9 mouse cellular contexts compared by ENCODE assay signal in genomic region chr1:135686792-135687510, GRCm38 (mm10). TPM values are rescaled to one million over a fixed set of nuclear protein-coding genes. Genes with fewer than 3 reads are reported as not detected.
DNase-seq lines count a peak whose midpoint lies in the region; ATAC-seq and TF ChIP-seq lines count a peak whose summit lies in the region.
"Had no signal": no experiment of that assay in that cellular context is flagged by ENCODE, and none has a peak within 500 bp of the region (broad histone marks: within the 10 kb centered on the region; RNA-seq: fewer than 3 reads in every experiment).

No protein-coding gene starts in this region.

- no peak for TF ChIP-seq CTCF in bone marrow macrophage, adult 2 months (IDR thresholded peaks at IDR 0.05; ENCODE audit: low read depth, low read length)
- peak; percentile 25; the same call in 1 of the 2 replicates for TF ChIP-seq CTCF in lung, postnatal 0 days (IDR thresholded peaks at IDR 0.05)
- TF ChIP-seq CTCF in small intestine, adult 2 months (IDR thresholded peaks at IDR 0.05; ENCODE audit: extremely low read depth, insufficient read length, insufficient replicate concordance, low read depth, low read length): no peak

- peak overlapping the region; percentile 62 for H3K9ac ChIP-seq in lung, postnatal 0 days (replicated peaks; ENCODE audit: low read depth)

- peak overlapping the region; percentile 81 for H3K4me2 ChIP-seq in lung, postnatal 0 days (replicated peaks; ENCODE audit: low read depth, low read length)

- H3K36me3 ChIP-seq in lung, postnatal 0 days (ENCODE audit: insufficient read depth, low read length): no peaks in the 10 kb centered on the region
- no peaks in the 10 kb centered on the region for H3K36me3 ChIP-seq in small intestine, adult 2 months (ENCODE audit: control insufficient read depth, insufficient read depth, low read length)
- H3K36me3 ChIP-seq: G1E had no signal

- H3K27me3 ChIP-seq in lung, postnatal 0 days (replicated peaks; ENCODE audit: insufficient read depth, low read length): no peaks in the 10 kb centered on the region
- peaks cover 11% of the 10 kb centered on the region for H3K27me3 ChIP-seq in small intestine, adult 2 months (ENCODE audit: control insufficient read depth, insufficient read depth, low read length)

- no peak for TF ChIP-seq POLR2A in bone marrow macrophage, adult 2 months (IDR thresholded peaks at IDR 0.05; ENCODE audit: borderline replicate concordance, low read depth, low read length)
- TF ChIP-seq POLR2A in small intestine, adult 2 months (IDR thresholded peaks at IDR 0.05; ENCODE audit: low read depth, low read length): no peak; the same call in 1 of the 2 replicates

- WGBS in lung, postnatal 0 days: under 1% methylated on average over 19 of the region's 19 CpGs
- WGBS in small intestine, adult 2 months: under 1% methylated on average over 19 of the region's 19 CpGs

- H3K4me1 ChIP-seq in bone marrow macrophage, adult 2 months (ENCODE audit: control insufficient read depth, insufficient read depth, low read length): peaks cover 56% of the 10 kb centered on the region
- peaks cover 23% of the 10 kb centered on the region for H3K4me1 ChIP-seq in lung, postnatal 0 days (ENCODE audit: insufficient read depth, low read depth, low read length)
- peaks cover 11% of the 10 kb centered on the region; the same call in 1 of the 2 replicates for H3K4me1 ChIP-seq in small intestine, adult 2 months (ENCODE audit: control insufficient read depth, insufficient read depth, insufficient read length, low read length)

- peak overlapping the region; percentile 73 for H3K27ac ChIP-seq in bone marrow macrophage, adult 2 months (ENCODE audit: insufficient read depth, low read depth, low read length)
- peak overlapping the region; percentile 89 for H3K27ac ChIP-seq in lung, postnatal 0 days (ENCODE audit: low read length)
- peak overlapping the region; percentile 22; the same call in 1 of the 2 replicates for H3K27ac ChIP-seq in small intestine, adult 2 months (ENCODE audit: insufficient read depth, low read depth, low read length)

- peak overlapping the region; percentile 90 for H3K4me3 ChIP-seq in bone marrow macrophage, adult 2 months (ENCODE audit: insufficient read depth, low read length)
- peak overlapping the region; percentile 69 for H3K4me3 ChIP-seq in lung, postnatal 0 days (ENCODE audit: low read depth, low read length)
- peak overlapping the region; percentile 54 for H3K4me3 ChIP-seq in small intestine, adult 2 months (ENCODE audit: low read depth, low read length)

- TF ChIP-seq EP300 in lung, postnatal 0 days (IDR thresholded peaks at IDR 0.05): peak; percentile 83

- no peaks in the 10 kb centered on the region for H3K9me3 ChIP-seq in lung, postnatal 0 days (ENCODE audit: low read length)
- H3K9me3 ChIP-seq: G1E had no signal

- peak; percentile 46 for ATAC-seq in lung, postnatal 0 days

- DNase-seq in cerebellum, postnatal 14 days: peak; percentile 66 to 79
- DNase-seq in cerebellum, adult 8-10 months: no peak
- peak; percentile 80 for DNase-seq in heart, adult 8-10 months (ENCODE audit: low spot score)
- DNase-seq in kidney, adult 9 months: peak; percentile 41
- peak; percentile 77 for DNase-seq in lung, postnatal 0 days (ENCODE audit: low spot score)
- DNase-seq in spleen, adult 18-20 months: no peak

RNA-seq across cellular contexts. Expression of gene Csrp1, which starts 32.9 kb away (rescaled TPM):
- 70.9 and 80.8 TPM in 2 replicates for polyA plus RNA-seq in bone marrow macrophage, adult 2 months (2012; ENCODE audit: insufficient read depth, insufficient read length, missing spikeins)
- total RNA-seq in heart, adult 8-10 months (2022): 10 to 100 TPM; 36.0 to 45.8 (median 40.9) TPM
- polyA plus RNA-seq in lung, postnatal 0 days (2015; fragmentation: Nextera tagmentation; extraction: Ambion mirVana): 449 and 545 TPM in 2 replicates
- polyA plus RNA-seq in small intestine, adult 2 months (2012; rRNA removed): 140 and 147 TPM in 2 replicates

Comparison
In these comparisons a context has a peak if more than half of its experiments do, and no peak if none do; other contexts are left out.
1. DNase-seq: peak in cerebellum, postnatal 14 days (2 of 2), heart, adult 8-10 months (single experiment), kidney, adult 9 months (single experiment) and lung, postnatal 0 days (single experiment); none in cerebellum, adult 8-10 months (single experiment) and spleen, adult 18-20 months (0 of 2).
2. H3K27ac ChIP-seq: peak in every context shown above with its lines; median percentile 89 in lung, postnatal 0 days; 73 in bone marrow macrophage, adult 2 months; 22 in small intestine, adult 2 months.
3. Peak in every context shown above with its lines, with median percentiles within 50 percentile points of each other: H3K4me3 ChIP-seq.